Mouse (Mus musculus) ES-E14 (cell line): ENCODE measurements at regions not wholly inside any gene's neighbourhood (a gene's known extent, or its start where the extent isn't known, plus 50 kb on each side); places are given as distances from the start of the nearest gene placed in this dataset.

ENCODE experiments used
- DNase-seq: peaks from one replicate; pipeline ENCODE4 v3.0.0-alpha.2; 2013; ENCODE audit warnings: low read depth, low spot score
- H3K27ac ChIP-seq: 2 replicates; pipeline ENCODE4 v1.5.1; 2012; ENCODE audit warnings: low read depth, mild to moderate bottlenecking, low read length, moderate library complexity, mixed read lengths; ENCODE audit not compliant: poor library complexity, insufficient read depth, severe bottlenecking
- H3K36me3 ChIP-seq: 2 replicates; pipeline ENCODE4 v1.6.1; 2012; ENCODE audit warnings: mild to moderate bottlenecking, low read length, moderate library complexity, mixed read lengths; ENCODE audit not compliant: control insufficient read depth, poor library complexity, insufficient read depth, severe bottlenecking
- H3K4me1 ChIP-seq, 2 experiments: fragments of 150-350 bp in 1 of 2; sonication (generic) in 1 of 2; 2 replicates each; pipeline ENCODE4 v1.6.1; 2012; ENCODE audit warnings: low read length in 2 of 2, mild to moderate bottlenecking in 1 of 2, mixed read lengths in 1 of 2; ENCODE audit not compliant: control insufficient read depth in 2 of 2, insufficient read depth in 2 of 2, poor library complexity in 1 of 2
- H3K4me3 ChIP-seq, 2 experiments: fragments of 150-350 bp in 1 of 2; sonication (generic) in 1 of 2; 2 replicates each; pipeline ENCODE4 v1.5.1; 2012; ENCODE audit warnings: low read length in 2 of 2, low read depth in 1 of 2, mild to moderate bottlenecking in 1 of 2, mixed read lengths in 1 of 2; ENCODE audit not compliant: insufficient read depth in 1 of 2, poor library complexity in 1 of 2, severe bottlenecking in 1 of 2
- H3K9ac ChIP-seq: 2 replicates; pipeline ENCODE4 v1.6.1; 2012; ENCODE audit warnings: low read depth, mild to moderate bottlenecking, low read length, mixed read lengths; ENCODE audit not compliant: poor library complexity, insufficient read depth, severe bottlenecking
- H3K9me3 ChIP-seq: fragments of 150-350 bp; sonication (generic); 2 replicates; pipeline ENCODE4 v1.6.1; 2012; ENCODE audit warnings: low read depth, mild to moderate bottlenecking, low read length; ENCODE audit not compliant: control insufficient read depth, insufficient read depth
- CHD2 ChIP-seq: IDR thresholded peaks from 2 replicates; pipeline ENCODE4 v1.6.1; 2014; ENCODE audit warnings: mild to moderate bottlenecking, low read depth, low read length, inconsistent platforms
- HCFC1 ChIP-seq: IDR thresholded peaks from 2 replicates; pipeline ENCODE4 v1.6.1; 2012; ENCODE audit warnings: low read length, inconsistent platforms, borderline replicate concordance; ENCODE audit not compliant: insufficient read depth
- MAFK ChIP-seq: IDR thresholded peaks from 2 replicates; pipeline ENCODE4 v1.6.1; 2014; ENCODE audit warnings: mild to moderate bottlenecking, low read depth, low read length, inconsistent platforms; ENCODE audit not compliant: insufficient read depth
- ZC3H11A ChIP-seq: IDR thresholded peaks from 2 replicates; pipeline ENCODE4 v1.6.1; 2012; ENCODE audit warnings: low read depth, mild to moderate bottlenecking, inconsistent platforms, low read length, borderline replicate concordance
- ZNF384 ChIP-seq: IDR thresholded peaks from 2 replicates; pipeline ENCODE4 v1.6.1; 2012; ENCODE audit warnings: low read depth, low read length, inconsistent platforms
- in situ Hi-C, 2 experiments: fragments of 600-800 bp; cut with MboI; formaldehyde crosslinking; loops; one replicate each; pipeline ENCODE4 v1.15.1; 2025; ENCODE audit warnings: low sequenced_read_pairs in 2 of 2, inconsistent platforms in 1 of 2; ENCODE audit not compliant: unreplicated experiment in 2 of 2

GRCm38 (mm10) chr9:82763651-82764050 is 65.7 kb upstream of the Irak1bp1 start:
- Histone ChIP-seq H3K4me3 (no peak overlapping the region), H3K27ac (no peak overlapping the region), H3K36me3 (no peaks in the 10 kb centered on the region), H3K9ac (no peak overlapping the region), H3K9me3 (peaks cover 6% of the 10 kb centered on the region), H3K4me1 (no peaks in the 10 kb centered on the region)
- in situ Hi-C loops: no loop called here
- TF ChIP-seq CHD2: no peak
- TF ChIP-seq ZNF384: no peak
- no peak for TF ChIP-seq ZC3H11A
- TF ChIP-seq MAFK: no peak
- TF ChIP-seq HCFC1: no peak
- DNase-seq: no peak
